Mouse (Mus musculus): ENCODE results near the gene Gm17268. TPM values are rescaled to one million over a fixed set of nuclear protein-coding genes. Genes with fewer than 3 reads are reported as not detected.

Gm17268 gene
- total RNA-seq, 2 experiments from 2014 or later = not detected

Other genes starting within 250 kb of the Gm17268 start
- under 1 TPM in 1 of 2 experiments, not detected in 1; 0.12 TPM for gene 5530401A14Rik, start 177.9 kb downstream of the Gm17268 start, total RNA-seq (2021)
- 1 to 10 TPM; 2.6 to 4.8 TPM for gene Asic2, start 70.1 kb downstream of the Gm17268 start, total RNA-seq (2021)
- 1 to 10 TPM in 1 of 2 experiments, under 1 TPM in 1; 0.33 to 1.6 TPM for gene Ccl2, start 3.0 kb downstream of the Gm17268 start, total RNA-seq (2021)
- 1 to 10 TPM in 1 of 2 experiments, not detected in 1; 1.0 TPM for gene Ccl7, start 7.2 kb upstream of the Gm17268 start, total RNA-seq (2021)
- gene Ccl11, start 19.3 kb upstream of the Gm17268 start, total RNA-seq (2021) = 1 to 10 TPM; 7.8 to 9.2 TPM
- 1 to 10 TPM in 1 of 2 experiments, under 1 TPM in 1; 0.75 to 2.3 TPM for gene Ccl12, start 63.3 kb upstream of the Gm17268 start, total RNA-seq (2021)
- not detected for gene Ccl8, start 76.6 kb upstream of the Gm17268 start, total RNA-seq (2021)

Measured in adrenal gland, postnatal 10 days (tissue).